Mouse (Mus musculus): ENCODE data around the gene Adamts8. TPM values are rescaled to one million over a fixed set of nuclear protein-coding genes. Genes with fewer than 3 reads are reported as not detected.
A peak's percentile ranks its signal among the peaks of the same experiment; 100 is the strongest.

Adamts8 gene
- total RNA-seq (2021), result 10 to 100 TPM; 10.1 to 11.8 TPM
- long read RNA-seq, experiment 1, transcript Adamts8-201 (9 exons, 3,631 nt), result major isoform, 25 of 36 reads
- long read RNA-seq, experiment 1, partial matches to known transcripts, result 7 of 36 reads
- long read RNA-seq, experiment 1, other reads (novel, unspliced or antisense), result 4 of 36 reads
- long read RNA-seq, experiment 2, transcript Adamts8-201 (9 exons, 3,631 nt), result major isoform, 19 of 24 reads
- long read RNA-seq, experiment 2, partial matches to known transcripts, result 5 of 24 reads
- long read RNA-seq, experiment 2, other reads (novel, unspliced or antisense), result 0 of 24 reads

GRCm38 (mm10) chr9:30942512-30943313 is at the start of gene Adamts8:
TSS of gene Adamts8 (plus strand) at chr9:30942562.
- DNase-seq, result peak; percentile 70

GRCm38 (mm10) chr9:30895618-30896017 is 46.7 kb upstream of the Adamts8 start:
- no peak for DNase-seq

- DNase-seq, result peak; percentile 80
These were observed 45.6 kb upstream of the Adamts8 start for GRCm38 (mm10) chr9:30896752-30897151.

GRCm38 (mm10) chr9:30897169-30897568 is 45.2 kb upstream of the Adamts8 start:
- no peak for DNase-seq

- no peak for DNase-seq
These were observed 40.2 kb upstream of the Adamts8 start for GRCm38 (mm10) chr9:30902152-30902551.

- no peak for DNase-seq
These were observed 39.7 kb upstream of the Adamts8 start for GRCm38 (mm10) chr9:30902641-30903040.

DNA sequence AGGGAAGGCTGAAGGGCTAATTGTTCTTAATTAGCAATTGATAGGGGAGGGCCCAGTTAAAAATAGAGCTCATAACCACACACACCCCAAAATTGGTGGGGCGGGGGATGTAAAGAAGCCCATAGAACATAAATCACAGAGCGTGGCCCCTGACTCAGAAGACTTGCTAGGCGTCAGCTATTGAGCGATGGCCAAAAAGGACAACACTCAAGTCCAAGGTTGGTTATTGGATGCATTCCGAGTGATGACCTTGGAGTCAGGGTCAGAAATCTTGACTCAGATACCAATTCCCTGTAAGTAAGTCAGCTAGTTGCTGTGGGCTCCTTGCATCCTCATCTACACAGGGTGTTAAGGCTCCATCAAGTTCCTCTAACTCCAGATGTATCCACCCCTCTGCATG is 39.1 kb upstream of the Adamts8 start:
- no peak for DNase-seq

- DNase-seq, result no peak
These were observed 36.5 kb upstream of the Adamts8 start for GRCm38 (mm10) chr9:30905861-30906260.

DNA sequence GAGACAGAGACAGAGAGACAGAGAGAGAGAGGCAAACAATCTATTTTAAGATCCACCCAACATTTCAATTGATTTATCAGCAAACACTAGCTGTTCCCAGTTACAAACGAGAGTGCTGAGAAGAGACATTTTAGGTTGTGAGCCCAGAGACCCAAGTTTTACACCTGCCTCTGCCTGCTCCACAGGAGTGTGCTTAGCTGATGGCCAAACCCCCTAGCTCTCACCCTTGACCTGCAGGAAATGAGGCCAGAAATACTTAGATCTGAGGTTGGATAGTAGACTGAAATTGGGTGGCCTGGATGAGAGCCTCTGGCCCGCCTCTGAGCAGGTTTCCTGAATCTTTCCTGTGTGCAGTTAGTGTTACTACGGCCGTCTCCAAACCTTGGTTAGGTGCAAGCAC is 35.9 kb upstream of the Adamts8 start:
- DNase-seq, result no peak

DNA sequence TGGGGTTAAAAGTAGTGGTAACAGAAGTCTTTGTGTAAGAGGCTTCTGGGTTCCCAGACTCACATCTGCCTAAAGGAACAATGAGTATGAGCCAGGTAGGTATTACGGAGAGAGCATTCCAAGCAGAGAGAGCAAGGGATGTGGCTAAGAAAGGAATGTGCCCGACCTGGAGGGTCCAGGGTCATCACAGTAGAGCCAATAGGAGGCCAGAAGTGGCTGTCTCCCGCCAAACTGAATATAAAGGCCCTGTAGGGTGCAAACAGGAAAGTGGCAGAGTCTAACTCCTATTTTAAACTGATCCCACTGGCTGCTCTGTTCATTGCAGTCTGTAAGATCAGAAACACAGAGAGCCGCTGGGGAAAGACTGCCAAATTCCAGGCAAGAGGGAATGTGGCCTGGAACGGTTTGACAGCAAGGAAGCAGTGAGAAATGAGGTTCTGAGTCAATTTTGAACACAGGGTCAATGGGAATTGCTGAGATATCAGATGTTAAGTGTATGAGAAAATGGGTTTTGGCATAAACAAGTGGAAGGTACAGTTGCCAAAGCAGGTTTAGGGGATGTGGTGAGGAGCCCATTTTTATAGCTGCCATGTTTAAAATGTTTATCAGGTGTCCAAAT is 34.6 kb upstream of the Adamts8 start:
- DNase-seq, result no peak

- DNase-seq, result no peak
These were observed 34.1 kb upstream of the Adamts8 start for GRCm38 (mm10) chr9:30908296-30908690.

- no peak for DNase-seq
These were observed 33.4 kb upstream of the Adamts8 start for GRCm38 (mm10) chr9:30908973-30909372.

- DNase-seq, result no peak
These were observed 31.9 kb upstream of the Adamts8 start for GRCm38 (mm10) chr9:30910491-30910890.

DNA sequence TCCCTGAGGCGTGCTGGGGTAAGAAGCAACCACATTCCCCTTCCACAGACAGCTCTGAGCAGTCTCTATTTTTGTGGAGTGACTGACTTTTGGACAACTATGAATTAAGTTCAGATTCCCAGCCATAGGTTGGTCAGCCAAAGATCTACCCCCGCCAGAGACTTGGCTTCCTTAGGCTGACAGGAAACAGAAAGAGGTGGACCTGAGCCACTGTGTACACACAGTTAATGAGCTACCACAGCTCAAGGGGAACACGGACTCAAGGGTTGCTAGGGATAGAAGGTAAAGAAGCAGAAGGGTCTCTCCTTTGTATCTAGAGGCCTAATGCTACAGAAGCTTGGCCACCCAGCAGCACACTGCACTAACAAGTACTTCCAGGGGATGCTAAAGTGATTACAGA is 30.2 kb upstream of the Adamts8 start:
- no peak for DNase-seq

DNA sequence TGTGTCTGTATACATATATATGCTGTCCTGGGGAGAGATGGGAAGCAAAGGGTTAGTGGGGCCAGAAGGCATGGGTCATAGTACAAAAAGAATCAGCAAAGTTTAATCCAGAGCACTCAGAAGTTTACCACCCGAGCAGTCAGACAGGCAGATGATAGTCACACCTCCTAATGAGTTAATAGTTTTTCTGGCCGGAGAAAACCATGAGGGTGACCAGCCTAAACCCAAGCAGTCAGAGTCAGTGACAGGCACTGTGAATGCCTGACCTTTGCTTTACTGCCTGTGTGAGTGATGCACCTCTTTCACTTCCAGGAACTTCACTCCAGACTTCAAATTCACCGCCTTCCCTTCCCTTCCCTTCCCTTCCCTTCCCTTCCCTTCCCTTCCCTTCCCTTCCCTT is 28.9 kb upstream of the Adamts8 start:
- DNase-seq, result no peak

GRCm38 (mm10) chr9:30914241-30914640 is 28.1 kb upstream of the Adamts8 start:
- DNase-seq, result no peak

- no peak for DNase-seq
These were observed 25.9 kb upstream of the Adamts8 start for GRCm38 (mm10) chr9:30916266-30916968.

DNA sequence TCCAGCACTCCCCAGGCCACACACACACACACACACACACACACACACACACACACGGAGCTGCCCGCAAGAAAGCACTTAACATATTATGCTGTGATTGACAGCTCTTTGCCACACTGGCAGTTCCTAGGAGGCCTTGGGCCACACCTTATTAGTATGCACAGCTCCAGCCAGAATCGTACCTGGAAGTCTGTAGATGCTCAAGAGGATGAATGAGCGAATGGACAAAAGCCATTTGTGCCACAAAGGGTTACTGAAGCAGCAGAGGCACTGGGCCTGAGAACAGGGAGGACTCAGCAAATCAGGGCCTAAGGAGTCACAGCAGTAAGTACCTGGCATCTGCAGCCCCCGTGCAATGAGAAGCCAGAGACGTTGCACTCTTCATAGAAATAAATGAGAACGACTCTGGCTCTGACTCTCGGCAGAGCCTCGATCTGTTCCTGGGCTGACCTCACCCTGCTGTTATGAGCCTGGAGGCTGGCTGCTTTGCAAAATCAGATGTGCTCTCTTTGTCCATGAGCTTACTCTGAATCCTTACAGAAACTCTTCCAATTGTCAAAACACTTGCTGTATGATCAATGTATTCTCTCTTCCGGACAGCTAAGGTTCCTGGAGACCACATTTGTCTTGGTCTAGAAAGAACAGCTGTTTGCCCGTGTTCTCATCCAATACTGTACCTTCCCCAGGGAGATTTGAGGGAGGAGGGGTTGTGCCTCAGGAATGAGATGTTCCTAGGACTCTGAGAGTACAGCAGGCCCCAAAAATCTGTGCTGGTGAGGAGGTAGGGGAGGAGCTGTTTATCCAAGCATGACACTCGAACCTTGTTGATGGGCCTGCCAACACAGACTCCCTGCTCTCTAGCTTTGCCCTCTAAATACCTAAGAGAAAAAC is 23.7 kb upstream of the Adamts8 start:
- DNase-seq, result peak; percentile 26

DNA sequence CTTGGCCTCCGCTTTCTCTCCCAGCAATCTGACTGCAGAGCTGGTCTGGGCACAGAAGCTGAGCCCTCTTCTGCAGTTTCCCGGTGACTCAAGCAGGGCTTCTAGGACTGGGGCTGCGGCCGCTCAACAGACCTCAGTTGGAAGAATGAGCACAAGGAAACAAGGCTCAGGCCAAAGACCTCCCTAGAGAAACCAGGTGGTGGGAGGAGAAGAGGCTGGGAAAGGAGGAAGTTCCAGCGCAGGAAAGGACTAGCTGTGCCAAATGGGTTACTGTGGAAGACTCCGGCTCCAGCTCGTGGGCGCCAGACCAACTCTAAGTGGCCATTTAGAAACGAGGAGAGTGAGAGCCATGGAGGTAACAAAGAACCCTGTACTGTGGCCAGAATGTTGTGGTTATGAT is 22.7 kb upstream of the Adamts8 start:
- peak; percentile 45 for DNase-seq

- peak; percentile 44 for DNase-seq
These were observed 21.6 kb upstream of the Adamts8 start for GRCm38 (mm10) chr9:30920736-30921135.

- DNase-seq, result no peak
These were observed 20.9 kb upstream of the Adamts8 start for GRCm38 (mm10) chr9:30921261-30922103.
